Mouse (Mus musculus) heart, adult 2 months (tissue): ENCODE measurements around the gene Adgrf5. TPM values are rescaled to one million over a fixed set of nuclear protein-coding genes. Genes with fewer than 3 reads are reported as not detected.

Experiments used
- DNase-seq, 2 experiments: peaks; one replicate each; pipeline ENCODE4 v3.0.0; 2021
- H3K27ac ChIP-seq: fragments of 200-600 bp; 2 replicates; pipeline ENCODE4 v1.8.1; 2022
- H3K27me3 ChIP-seq: fragments of 200-500 bp; 2 replicates; pipeline ENCODE4 v1.6.1; 2012; ENCODE audit warnings: mild to moderate bottlenecking, low read length, inconsistent platforms, mixed read lengths; ENCODE audit not compliant: control insufficient read depth, insufficient read depth
- H3K36me3 ChIP-seq: fragments of 200-500 bp; 2 replicates; pipeline ENCODE4 v1.6.1; 2012; ENCODE audit warnings: low read length, inconsistent platforms; ENCODE audit not compliant: control insufficient read depth, insufficient read depth
- H3K4me1 ChIP-seq: fragments of 200-500 bp; 2 replicates; pipeline ENCODE4 v1.6.1; 2011; ENCODE audit warnings: low read length; ENCODE audit not compliant: control insufficient read depth, insufficient read depth
- H3K4me3 ChIP-seq: fragments of 200-600 bp; 2 replicates; pipeline ENCODE4 v1.8.1; 2022
- H3K79me2 ChIP-seq: fragments of 200-500 bp; replicated peaks from 2 replicates; pipeline ENCODE4 v1.6.1; 2012; ENCODE audit warnings: mild to moderate bottlenecking, inconsistent platforms, low read length, moderate library complexity, mixed read lengths; ENCODE audit not compliant: control insufficient read depth, insufficient read depth
- H3K9ac ChIP-seq: fragments of 200-500 bp; 2 replicates; pipeline ENCODE4 v1.6.1; 2012; ENCODE audit warnings: low read depth, mild to moderate bottlenecking, control low read depth, inconsistent platforms, low read length, mixed read lengths
- CTCF ChIP-seq: fragments of 200-600 bp; IDR thresholded peaks from 2 replicates; pipeline ENCODE4 v1.8.1; 2022; ENCODE audit warnings: antibody characterized with exemption, mild to moderate bottlenecking, moderate library complexity
- EP300 ChIP-seq: fragments of 200-500 bp; IDR thresholded peaks from 2 replicates; pipeline ENCODE4 v1.6.1; 2011; ENCODE audit warnings: low read depth, low read length, control low read depth; ENCODE audit not compliant: insufficient read depth
- POLR2A ChIP-seq: fragments of 200-500 bp; IDR thresholded peaks from 2 replicates; pipeline ENCODE4 v1.6.1; 2011; ENCODE audit warnings: mild to moderate bottlenecking, low read depth, low read length, control low read depth; ENCODE audit not compliant: insufficient read depth
- WGBS: fragments of 180-500 bp; shearing (Covaris S2); methylation state at CpG from one replicate; pipeline ENCODE4 v1.1.7; 2018; 5-methylcytosine and 5-hydroxymethylcytosine counted together
- intact Hi-C: fragments of 180-260 bp; cut with DNase I; formaldehyde crosslinking; loops from one replicate; pipeline ENCODE4 v1.15.1; 2025
- polyA plus RNA-seq: library from polyadenylated mRNA; depleted of rRNA; stranded (reverse); fragments of >200 nt; gene quantifications from 2 replicates; pipeline ENCODE4 v1.2.3, GENCODE M21; 2012
- total RNA-seq, 2 experiments: library from RNA; stranded (reverse); gene quantifications; 2 replicates each; pipeline ENCODE4 v1.2.3; 2021

The Adgrf5 gene
- total and polyA plus RNA-seq, 3 experiments, result 57.7 to 231 (median 184) TPM

DNA sequence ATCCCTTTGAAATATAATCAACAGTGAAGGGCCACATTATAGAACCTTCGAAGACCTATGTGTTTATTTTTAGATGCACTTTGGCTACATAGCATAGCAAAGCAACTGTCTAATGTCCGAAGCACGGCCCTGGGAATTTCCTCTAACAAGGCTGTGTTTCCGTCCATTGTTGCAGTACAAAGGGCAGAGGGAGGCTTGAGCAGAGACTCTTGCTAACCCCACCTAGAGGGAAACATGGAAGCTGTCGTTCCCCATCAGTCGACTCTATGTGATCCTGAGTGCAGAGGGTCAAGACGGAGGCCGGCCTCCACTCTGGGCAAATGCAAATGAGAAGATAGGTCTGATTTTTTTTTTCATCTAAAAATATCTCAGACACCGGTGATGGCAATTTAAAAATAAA is 6.2 kb downstream of the Adgrf5 start:
- TF ChIP-seq POLR2A, result 0 out of 2 replicates have a peak, but pooled peaks have one; percentile 30
- TF ChIP-seq CTCF, result peak; percentile 47
- peak; percentile 96 for TF ChIP-seq EP300
- H3K27ac ChIP-seq, result peak overlapping the region; percentile 88
- peaks cover 21% of the 10 kb centered on the region for H3K4me1 ChIP-seq
- intact Hi-C loops, result loop anchor here (1.0 to 2.0 kb wide), 2 partner anchors 10 to 22 kb away; no protein-coding TSS in a partner anchor
- DNase-seq, result peak; percentile 47 to 67
- H3K4me3 ChIP-seq, result peak overlapping the region; percentile 16; the same call in 1 of the 2 replicates
- WGBS, result 20% methylated on average over 9 of the region's 9 CpGs
- H3K36me3 ChIP-seq, result peaks cover 43% of the 10 kb centered on the region
- peaks cover 3% of the 10 kb centered on the region for H3K79me2 ChIP-seq
- H3K9ac ChIP-seq, result no peak overlapping the region
- no peaks in the 10 kb centered on the region for H3K27me3 ChIP-seq

DNA sequence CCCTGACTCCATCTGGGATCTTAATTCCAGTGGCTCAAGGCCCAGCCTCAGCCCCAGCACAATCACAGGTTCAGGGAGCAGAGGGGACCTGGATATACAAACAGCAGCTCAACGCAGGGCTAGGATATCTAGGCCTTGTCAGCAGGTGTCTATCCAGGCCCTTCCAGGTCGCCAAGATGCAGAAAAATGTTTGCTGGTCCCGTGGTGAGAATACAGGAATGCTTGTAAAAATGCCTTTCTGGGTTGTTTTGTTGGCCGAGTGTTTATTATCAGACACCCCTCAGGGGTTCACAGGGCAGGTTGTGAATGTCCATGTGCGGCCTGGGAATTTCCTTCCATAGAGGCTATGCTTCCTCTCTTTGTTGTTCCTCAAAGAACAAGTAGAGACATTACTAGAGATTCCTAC is 7.9 kb downstream of the Adgrf5 start:
- Histone ChIP-seq H3K4me3 (peak overlapping the region; percentile 17; the same call in 1 of the 2 replicates), H3K79me2 (peaks cover 3% of the 10 kb centered on the region), H3K9ac (peak overlapping the region; percentile 61), H3K27me3 (no peaks in the 10 kb centered on the region), H3K27ac (peak overlapping the region; percentile 88), H3K4me1 (peaks cover 24% of the 10 kb centered on the region), H3K36me3 (peaks cover 53% of the 10 kb centered on the region)
- DNase-seq, result peak; percentile 53 to 59
- intact Hi-C loops, result no loop called here
- no peak for TF ChIP-seq CTCF
- peak; percentile 60; the same call in 1 of the 2 replicates for TF ChIP-seq EP300
- no peak for TF ChIP-seq POLR2A
- WGBS, result 46% methylated on average over 5 of the region's 5 CpGs

DNA sequence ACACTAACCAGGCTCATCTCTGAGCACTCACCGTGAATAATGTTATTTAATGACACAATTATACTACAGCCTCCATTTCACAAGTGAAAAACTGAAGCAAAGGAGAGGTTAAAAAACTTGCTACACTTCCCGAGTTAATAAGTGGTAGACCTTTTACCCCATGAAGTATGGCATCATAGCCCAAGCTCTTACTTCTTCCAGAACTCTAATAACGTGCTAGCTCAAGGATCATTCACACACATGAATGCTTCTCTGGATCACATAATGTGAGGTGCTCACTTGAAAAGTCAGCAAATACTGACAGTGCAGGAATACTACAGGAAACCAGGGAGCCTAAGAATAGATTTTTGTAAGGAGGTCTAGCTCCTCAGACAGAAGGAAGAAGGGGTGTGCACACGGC is 12.4 kb downstream of the Adgrf5 start:
- intact Hi-C loops, result no loop called here
- 52% methylated on average over 4 of the region's 4 CpGs for WGBS

DNA sequence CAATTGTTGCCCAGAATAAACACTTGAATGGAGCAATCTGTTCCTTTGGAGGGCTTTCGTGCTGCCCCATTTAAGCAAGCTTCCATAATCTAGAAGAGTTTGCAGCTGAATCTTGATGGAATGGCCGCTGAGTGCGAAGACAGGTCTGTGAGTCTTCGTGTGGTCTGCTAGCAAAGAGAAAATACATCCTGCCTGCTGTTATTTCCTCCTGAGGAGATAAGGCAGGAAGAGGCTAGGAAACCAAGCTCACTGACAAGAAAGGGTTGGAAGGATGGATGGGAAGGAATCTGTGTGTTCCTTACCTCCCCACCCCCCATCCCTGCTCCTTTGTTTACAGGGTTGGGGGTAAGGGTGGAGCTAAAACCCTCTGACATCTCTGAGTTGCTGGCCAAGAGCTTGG is 13.8 kb downstream of the Adgrf5 start:
- TF ChIP-seq EP300 (peak; percentile 85), POLR2A (peak; percentile 24; the same call in 1 of the 2 replicates), CTCF (no peak)
- Histone ChIP-seq H3K27me3 (no peaks in the 10 kb centered on the region), H3K79me2 (peaks cover 3% of the 10 kb centered on the region), H3K4me1 (peaks cover 35% of the 10 kb centered on the region), H3K36me3 (peaks cover 58% of the 10 kb centered on the region), H3K27ac (peak overlapping the region; percentile 82), H3K4me3 (no peak overlapping the region), H3K9ac (no peak overlapping the region)
- DNase-seq, result peak in 1 of 2 experiments; percentile 16
- 25% methylated on average over 4 of the region's 4 CpGs for WGBS
- intact Hi-C loops, result no loop called here

More for the DNA sequence above, 12.4 kb downstream of the Adgrf5 start:
- Histone ChIP-seq H3K4me1 (peaks cover 34% of the 10 kb centered on the region), H3K27me3 (no peaks in the 10 kb centered on the region), H3K27ac (peak overlapping the region; percentile 36; the same call in 1 of the 2 replicates), H3K4me3 (no peak overlapping the region), H3K9ac (no peak overlapping the region), H3K79me2 (peaks cover 3% of the 10 kb centered on the region), H3K36me3 (peaks cover 57% of the 10 kb centered on the region)
- DNase-seq, result no peak
- TF ChIP-seq POLR2A, result no peak
- no peak for TF ChIP-seq CTCF
- TF ChIP-seq EP300, result no peak

DNA sequence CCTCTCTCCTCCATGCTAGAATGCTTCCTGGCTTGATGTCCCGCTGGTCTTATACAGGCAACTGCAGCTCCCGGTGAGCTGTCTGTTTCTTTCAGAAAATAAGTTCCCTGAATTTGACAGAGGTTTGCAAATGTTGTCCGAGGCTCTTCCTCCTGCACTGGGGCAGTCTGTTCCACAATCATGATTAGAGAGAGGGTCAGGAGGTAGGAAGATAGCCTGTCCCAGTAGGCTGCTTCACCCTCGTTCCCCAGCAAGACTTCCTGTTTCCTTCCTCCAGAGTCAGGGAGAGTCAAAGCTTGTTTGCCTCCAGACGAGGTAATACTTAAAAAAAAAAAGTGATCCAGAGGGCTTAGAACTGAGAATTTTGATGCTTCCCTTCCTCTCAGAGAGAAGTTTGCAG is 16.3 kb downstream of the Adgrf5 start:
- H3K27ac ChIP-seq, result peak overlapping the region; percentile 82
- 25% methylated on average over 5 of the region's 5 CpGs for WGBS
- TF ChIP-seq EP300 (peak; percentile 58; the same call in 1 of the 2 replicates), POLR2A (peak; percentile 34; the same call in 1 of the 2 replicates), CTCF (no peak)

DNA sequence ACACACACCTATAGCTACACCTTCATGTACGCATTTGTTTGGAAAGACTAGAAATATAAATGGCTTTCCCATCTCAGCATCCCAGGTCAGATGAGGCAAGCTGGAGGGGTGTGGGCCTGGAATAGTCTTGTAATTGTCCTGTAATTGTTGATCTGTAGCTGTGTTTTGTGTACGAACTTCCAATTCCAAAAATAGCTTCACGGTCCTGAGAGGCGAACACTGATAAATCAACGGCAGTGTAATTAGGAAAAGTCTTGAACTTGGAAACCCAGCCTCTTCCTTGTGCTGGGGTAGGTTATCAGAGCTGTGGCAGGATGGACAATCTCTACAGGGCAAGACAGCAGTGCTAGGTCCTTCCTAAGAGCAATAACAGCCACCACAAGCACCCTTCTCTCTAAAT is 18.5 kb downstream of the Adgrf5 start:
- WGBS, result 21% methylated on average over 5 of the region's 5 CpGs
- peak; percentile 74 for TF ChIP-seq EP300
- no peak for TF ChIP-seq CTCF
- TF ChIP-seq POLR2A, result peak; percentile 32; the same call in 1 of the 2 replicates
- Histone ChIP-seq H3K4me1 (peaks cover 28% of the 10 kb centered on the region), H3K79me2 (no peaks in the 10 kb centered on the region), H3K9ac (no peak overlapping the region), H3K36me3 (peaks cover 47% of the 10 kb centered on the region), H3K4me3 (no peak overlapping the region), H3K27me3 (no peaks in the 10 kb centered on the region), H3K27ac (peak overlapping the region; percentile 66)
- intact Hi-C loops, result no loop called here
- no peak for DNase-seq

More for the DNA sequence above, 16.3 kb downstream of the Adgrf5 start:
- Histone ChIP-seq H3K79me2 (no peaks in the 10 kb centered on the region), H3K9ac (no peak overlapping the region; the same call in 1 of the 2 replicates), H3K4me3 (0 out of 2 replicates have a peak overlapping the region, but pooled peaks have one; percentile 8), H3K4me1 (peaks cover 32% of the 10 kb centered on the region), H3K27me3 (no peaks in the 10 kb centered on the region), H3K36me3 (peaks cover 45% of the 10 kb centered on the region)
- DNase-seq, result peak in 1 of 2 experiments; percentile 53
- intact Hi-C loops, result loop anchor here (1.0 to 2.0 kb wide), 3 partner anchors 10 to 16 kb away; partner anchors contain the start of gene Adgrf5
